Mouse (Mus musculus) brain, embryonic 14.5 days (tissue): ENCODE measurements around the gene Tmem121b.

ENCODE experiments used
- CTCF ChIP-seq: fragments of 200-500 bp; IDR thresholded peaks from 2 replicates; pipeline ENCODE4 v1.5.1; 2012; ENCODE audit warnings: inconsistent platforms, mild to moderate bottlenecking, moderate library complexity, borderline replicate concordance; ENCODE audit not compliant: insufficient read depth, insufficient read length; ENCODE audit errors: extremely low read depth
- POLR2A ChIP-seq: fragments of 200-500 bp; IDR thresholded peaks from 2 replicates; pipeline ENCODE4 v1.6.1; 2012; ENCODE audit warnings: mild to moderate bottlenecking, inconsistent platforms, borderline replicate concordance; ENCODE audit not compliant: poor library complexity, insufficient read depth, insufficient read length, severe bottlenecking; ENCODE audit errors: extremely low read depth

- no peak for TF ChIP-seq POLR2A
- no peak for TF ChIP-seq CTCF
Observed at GRCm38 (mm10) chr6:120532594-120532993, 39.0 kb upstream of the Tmem121b start.
